Mouse (Mus musculus) fibroblast of lung, adult 2 months (primary cell): ENCODE measurements around the gene Phf21a.

Source experiments
- DNase-seq: peaks from one replicate; pipeline ENCODE4 v3.0.0-alpha.2; 2011; ENCODE audit warnings: low read depth

Phf21a gene

GRCm38 (mm10) chr2:92299896-92300295 lies 207.0 kb downstream of the Phf21a start:
- DNase-seq, result no peak

- no peak for DNase-seq
Observed at GRCm38 (mm10) chr2:92301849-92302607, 209.1 kb downstream of the Phf21a start.

- no peak for DNase-seq
Observed at GRCm38 (mm10) chr2:92312542-92312941, 219.6 kb downstream of the Phf21a start.

DNA sequence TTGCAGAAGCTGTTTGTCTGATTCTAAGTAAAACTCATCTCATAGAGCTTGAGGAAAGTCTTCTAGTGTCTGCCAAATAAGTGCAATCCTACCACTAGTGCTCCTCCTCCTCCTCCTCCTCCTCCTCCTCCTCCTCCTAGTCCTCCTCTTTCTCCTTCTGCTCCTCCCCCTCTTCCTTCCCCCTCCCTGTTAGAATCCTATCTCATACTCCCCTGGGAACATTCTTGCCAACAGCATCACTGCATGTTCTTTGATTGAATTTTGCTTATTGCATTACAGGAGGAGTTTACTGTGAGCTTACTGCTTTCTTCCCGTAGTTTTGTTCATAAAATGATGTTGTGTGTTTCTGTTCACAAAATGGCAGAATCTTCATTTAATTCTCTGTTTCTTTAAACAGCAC lies 221.1 kb downstream of the Phf21a start:
- no peak for DNase-seq

DNA sequence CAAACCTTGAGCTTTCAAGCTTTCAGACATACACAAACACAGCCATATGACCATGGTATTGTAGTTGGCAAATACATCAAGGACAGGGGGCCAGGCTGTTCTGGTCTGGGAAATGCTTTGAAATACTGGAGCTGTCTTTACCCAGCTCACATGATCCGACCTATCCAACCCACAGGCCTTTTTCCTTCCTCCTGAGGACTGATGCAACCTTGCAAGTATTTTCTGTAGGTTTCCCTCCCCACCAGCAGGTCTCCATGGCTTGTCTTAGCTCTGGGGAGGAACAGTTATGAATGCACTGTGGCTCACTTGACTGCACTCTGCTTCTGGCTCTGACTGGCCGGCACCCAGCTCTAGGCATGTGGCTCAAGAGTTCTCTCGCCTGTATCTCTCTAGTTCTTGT lies 223.7 kb downstream of the Phf21a start:
- DNase-seq, result no peak

DNA sequence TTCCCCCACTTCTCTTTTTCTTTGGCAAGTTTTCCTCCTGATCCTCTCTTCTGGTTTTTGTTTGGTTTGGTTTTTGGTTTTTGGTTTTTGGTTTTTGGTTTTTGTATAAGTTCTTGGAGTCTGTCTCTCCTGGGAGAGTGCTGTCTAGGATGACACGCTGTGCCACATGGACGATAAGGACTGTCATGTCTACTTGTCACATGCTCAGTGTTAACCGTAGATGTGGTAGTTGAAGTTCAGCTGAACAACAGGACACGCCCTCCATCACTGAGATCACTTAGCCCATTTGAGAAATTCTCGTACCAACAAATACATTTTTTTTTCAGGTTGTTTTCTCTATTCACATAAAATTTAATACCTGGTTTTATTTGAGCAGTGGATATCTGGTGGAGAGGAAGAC lies 224.3 kb downstream of the Phf21a start:
- DNase-seq, result no peak

DNA sequence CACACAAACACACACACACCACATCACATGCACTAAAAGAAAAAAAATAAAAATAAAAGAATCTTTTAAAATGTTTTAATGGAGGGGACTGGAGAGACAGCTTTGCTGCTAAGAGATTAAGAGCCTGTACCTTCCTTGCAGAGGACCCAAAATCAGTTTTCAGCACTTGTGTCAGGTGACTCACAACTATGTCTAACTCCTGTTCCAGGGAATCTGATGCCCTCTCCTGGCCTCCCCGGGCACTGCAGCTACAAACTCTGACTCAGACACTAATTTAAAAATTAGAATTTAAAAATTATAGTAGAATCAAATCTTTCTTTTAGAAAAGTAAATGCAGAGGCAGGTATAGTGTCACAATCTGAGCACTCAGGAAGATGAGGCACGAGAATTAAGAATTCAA lies 229.8 kb downstream of the Phf21a start:
- DNase-seq, result no peak

GRCm38 (mm10) chr2:92325676-92326075 lies 232.8 kb downstream of the Phf21a start:
- DNase-seq, result no peak

DNA sequence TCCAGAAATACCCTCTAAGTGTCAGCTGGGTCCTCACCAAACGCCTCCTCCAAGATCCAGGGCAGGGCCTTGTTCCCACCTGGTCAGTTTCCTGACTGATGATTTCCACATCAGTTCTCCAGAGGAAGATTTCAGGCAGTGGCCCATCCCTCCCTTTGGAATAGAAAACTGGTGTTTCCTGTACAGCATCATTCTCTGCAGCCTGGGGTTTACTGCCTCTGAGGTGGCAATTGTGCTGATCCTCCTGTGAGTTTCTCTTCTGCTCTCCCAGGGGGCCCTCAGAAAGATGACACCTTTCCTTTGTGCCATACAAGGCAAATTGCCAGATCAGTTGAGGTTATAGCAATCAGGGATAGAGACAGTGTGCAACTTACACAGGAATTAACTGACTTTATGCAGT lies 233.3 kb downstream of the Phf21a start:
- no peak for DNase-seq

DNA sequence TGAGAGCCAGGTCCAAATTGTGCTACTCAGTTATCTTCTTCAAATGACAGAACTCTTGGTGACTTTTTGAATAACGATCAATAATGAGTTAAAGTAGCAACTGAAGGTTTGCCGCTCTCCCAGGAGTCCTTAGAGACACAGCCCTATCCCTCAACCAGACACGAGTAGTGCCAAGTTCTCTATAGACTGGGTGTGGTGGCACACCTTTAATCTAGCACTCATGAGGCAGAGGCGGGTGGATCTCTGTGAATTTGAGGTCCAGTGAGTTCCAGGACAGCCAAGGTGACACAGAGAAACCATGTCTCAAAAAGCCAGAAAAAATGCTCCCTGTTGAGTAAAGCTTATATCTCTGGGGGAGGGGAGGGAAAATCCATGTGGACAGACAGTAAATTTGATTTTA lies 234.7 kb downstream of the Phf21a start:
- DNase-seq, result no peak

- DNase-seq, result no peak
Observed at GRCm38 (mm10) chr2:92328206-92328605, 235.3 kb downstream of the Phf21a start.

GRCm38 (mm10) chr2:92330840-92331239 lies 237.9 kb downstream of the Phf21a start:
- DNase-seq, result no peak

DNA sequence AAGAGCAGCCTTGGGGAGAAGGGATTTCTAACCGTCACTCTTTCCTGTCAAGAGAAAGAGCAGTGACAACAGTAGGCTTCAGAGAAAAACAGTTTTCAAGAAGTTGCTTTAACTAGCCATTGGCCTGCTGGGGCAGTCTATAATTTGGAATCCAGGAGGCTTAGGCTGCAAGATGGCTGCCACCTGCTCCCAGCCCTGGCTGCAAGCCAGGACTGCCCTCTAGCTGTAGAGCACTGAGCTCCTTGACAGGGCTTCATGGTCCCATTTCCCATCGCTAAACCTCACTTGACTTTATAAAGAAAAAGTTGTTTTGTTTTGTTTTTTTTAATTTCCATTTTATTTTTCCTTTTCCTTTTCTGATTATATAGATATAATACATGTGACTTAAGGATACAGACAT lies 238.5 kb downstream of the Phf21a start:
- DNase-seq, result no peak

- DNase-seq, result no peak
Observed at GRCm38 (mm10) chr2:92331871-92332270, 239.0 kb downstream of the Phf21a start.

DNA sequence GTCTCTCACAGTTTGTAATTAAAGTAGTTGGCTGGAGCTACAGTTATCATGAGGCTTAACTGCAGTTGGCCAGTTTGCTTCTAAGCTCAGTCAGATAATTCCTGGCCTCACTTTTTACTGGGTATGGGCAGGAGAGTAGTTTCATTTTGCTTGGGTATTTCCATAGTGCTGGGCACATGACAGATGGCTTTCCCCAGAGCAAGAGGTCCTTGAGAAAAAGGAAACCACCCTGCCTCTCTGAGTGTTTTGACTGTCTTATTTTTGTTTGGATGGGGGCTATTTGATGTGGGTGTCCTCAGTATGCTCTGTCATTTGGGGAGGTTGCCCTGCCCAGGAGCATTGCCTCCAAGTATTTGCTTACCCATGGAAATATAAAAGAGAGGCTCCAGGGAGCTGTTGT lies 249.5 kb downstream of the Phf21a start:
- DNase-seq, result no peak

GRCm38 (mm10) chr2:92347191-92347590 lies 254.3 kb downstream of the Phf21a start:
- DNase-seq, result no peak

DNA sequence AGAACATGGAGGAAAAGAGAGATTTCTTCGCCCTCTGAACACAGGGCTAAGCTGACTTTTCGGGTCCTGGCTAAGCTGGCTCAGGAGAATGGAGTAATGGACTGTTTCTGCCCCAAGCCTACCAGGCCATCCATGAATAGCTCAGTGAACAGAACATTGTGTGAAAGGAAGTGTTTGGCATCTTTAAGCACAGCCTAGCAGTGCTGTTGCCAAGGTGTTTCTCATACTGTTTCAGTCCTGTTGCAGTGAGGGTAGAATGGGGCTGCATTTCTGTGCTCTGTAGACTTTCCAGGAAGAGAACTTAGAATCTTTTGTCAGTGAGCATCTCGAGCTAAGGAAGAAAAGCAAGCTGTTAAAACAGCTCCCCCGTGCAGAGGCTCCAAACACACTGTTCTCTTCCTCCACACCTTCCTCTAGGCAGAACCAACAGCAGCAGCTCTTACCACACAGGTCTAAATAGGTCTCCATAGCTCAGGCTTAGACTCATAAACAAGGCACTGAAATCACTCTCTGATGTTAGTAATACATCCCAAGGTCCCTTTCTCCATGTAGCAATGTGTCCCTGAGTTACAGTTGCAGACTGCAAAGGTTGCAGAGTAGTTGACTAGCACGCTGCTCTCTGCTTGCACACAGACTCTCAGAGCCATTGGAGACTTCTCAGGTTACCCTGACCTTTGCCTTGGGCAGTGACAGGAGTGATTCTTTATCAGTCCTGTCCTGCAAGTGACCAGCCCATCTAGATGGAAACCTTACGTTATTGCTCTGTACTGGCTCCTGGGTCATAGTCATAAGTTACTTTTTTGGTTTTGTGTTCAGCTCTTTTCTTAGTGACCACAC lies 256.9 kb downstream of the Phf21a start:
- DNase-seq, result no peak

DNA sequence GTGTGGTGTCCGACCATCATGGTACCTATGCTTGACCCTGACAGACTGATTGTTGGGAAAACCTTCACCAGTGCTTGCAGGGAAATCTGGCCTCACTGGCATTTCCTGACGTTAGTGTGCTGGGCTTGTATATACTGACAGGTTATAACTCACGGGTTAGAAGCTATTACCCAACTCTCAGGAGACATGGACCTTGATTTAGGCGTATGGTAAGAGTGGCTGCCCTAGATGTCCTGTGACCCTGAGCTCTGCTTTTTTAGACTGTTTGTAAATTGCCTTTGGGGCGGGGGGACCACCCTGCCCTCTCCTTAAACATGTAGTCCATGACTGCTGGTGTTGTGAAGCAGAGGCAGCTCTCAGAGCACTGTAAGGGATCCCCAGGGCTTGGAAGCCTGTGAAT lies 257.8 kb downstream of the Phf21a start:
- DNase-seq, result no peak

DNA sequence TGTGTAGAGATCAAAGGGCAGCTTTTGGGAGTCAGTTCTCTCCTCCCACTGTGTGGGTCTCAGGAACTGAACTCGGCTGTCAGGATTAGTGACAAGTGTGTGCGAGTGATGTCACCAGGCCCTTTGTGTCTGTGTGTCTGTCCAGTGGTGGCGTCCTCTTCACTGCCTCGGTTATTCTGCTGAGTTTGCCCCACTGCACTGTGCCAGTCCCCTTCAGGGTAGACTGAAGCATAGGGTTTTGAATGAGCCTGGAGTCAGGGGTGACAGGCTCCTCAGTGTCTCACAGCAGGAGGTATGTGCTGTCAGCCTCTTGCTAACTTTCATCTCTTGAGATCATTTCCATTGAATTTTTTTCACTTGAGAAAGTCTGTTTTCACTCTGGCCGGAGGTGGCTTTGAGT lies 260.5 kb downstream of the Phf21a start:
- DNase-seq, result no peak

- no peak for DNase-seq
Observed at GRCm38 (mm10) chr2:92354224-92354623, 261.3 kb downstream of the Phf21a start.

GRCm38 (mm10) chr2:92359301-92359700 lies 266.4 kb downstream of the Phf21a start:
- no peak for DNase-seq

- no peak for DNase-seq
Observed at GRCm38 (mm10) chr2:92360186-92360823, 267.4 kb downstream of the Phf21a start.

- no peak for DNase-seq
Observed at GRCm38 (mm10) chr2:92360893-92361292, 268.0 kb downstream of the Phf21a start.
